Mouse (Mus musculus): ENCODE measurements at regions not wholly inside any gene's neighbourhood (a gene's known extent, or its start where the extent isn't known, plus 50 kb on each side); places are given as distances from the start of the nearest gene placed in this dataset.
"Not testable (repeated sequence)": the region's sequence is repeated elsewhere in the genome, so short reads cannot be mapped to it uniquely, and the experiment has no call there.

DNA sequence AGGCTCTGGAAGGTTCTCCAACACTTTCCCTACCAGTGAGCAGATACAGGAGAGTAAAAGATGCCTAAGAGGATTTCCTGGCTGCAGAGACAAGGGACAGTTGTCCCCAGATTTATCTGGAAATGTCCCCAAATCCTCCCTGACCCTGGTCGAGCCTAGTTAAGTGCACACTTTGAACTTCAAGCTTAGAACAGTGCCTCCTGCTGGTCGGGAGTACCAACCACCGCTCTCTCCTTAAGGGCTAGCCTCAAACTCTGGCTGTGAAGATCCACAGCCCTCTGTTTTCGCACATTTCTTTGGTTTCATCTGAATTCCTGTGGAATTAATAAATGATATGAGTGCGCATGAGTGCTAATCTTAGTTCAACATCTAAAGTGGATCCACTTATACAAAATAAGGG is 146.1 kb upstream of the Sfswap start:
- DNase-seq = peak; percentile 6 to 7

DNA sequence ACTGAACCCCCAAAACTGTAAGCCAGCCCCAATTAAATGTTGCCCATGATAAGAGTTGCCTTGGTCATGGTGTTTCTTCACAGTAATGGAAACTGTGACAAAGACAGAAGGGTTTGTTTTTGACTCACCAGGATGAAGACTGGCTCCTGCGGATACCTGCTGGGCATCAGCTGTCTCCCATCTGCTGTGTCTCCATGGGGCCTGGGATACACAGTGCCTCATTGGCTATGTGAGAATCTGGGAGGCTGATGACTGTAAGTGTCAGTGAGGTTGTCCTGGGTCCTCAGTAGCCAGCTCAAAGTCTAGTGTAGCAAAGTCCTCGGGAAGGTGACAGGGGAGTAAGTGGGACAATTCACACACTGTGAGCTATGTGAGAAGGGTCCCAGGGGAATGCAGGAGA is 139.5 kb upstream of the Sfswap start:
- DNase-seq = no peak

DNA sequence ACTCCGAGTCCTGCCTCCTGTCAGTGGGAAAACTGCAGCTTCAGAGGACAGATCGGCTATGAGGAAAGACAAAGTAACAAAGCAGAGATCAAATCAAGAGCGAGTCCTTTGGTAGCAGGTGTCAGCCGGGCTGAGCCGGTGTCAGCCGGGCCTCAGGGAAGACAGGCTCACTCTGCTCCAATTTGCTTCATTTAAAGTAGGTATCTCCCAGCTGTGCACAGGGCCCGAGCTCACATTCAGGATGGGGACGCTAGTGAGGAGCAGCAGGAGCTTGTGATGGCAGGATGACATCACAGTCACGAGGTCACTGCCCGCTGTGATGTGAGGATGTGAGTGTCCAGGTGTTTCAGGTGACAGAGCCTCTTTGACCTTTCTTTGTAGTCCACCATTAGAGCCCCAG is 137.8 kb upstream of the Sfswap start:
- DNase-seq = no peak

DNA sequence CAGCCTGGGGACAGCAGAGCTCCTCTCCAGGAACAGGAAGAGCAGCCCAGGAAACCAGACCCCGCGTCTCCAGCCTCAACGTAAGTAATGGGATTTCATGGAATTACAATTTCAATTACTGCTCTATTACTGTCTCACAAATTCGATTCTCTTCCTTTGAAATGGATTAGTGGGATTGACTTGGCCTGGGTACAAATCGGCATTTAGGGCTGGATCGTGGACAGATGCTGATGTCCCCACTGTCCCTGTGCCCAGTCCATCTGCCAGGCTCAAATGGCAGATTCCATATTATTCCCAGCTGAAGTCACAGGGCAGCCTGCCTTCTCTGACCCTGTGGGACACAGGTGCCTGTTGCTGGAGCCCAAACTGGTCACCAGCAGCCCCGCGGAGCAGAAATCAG is 136.0 kb upstream of the Sfswap start:
- DNase-seq = no peak

DNA sequence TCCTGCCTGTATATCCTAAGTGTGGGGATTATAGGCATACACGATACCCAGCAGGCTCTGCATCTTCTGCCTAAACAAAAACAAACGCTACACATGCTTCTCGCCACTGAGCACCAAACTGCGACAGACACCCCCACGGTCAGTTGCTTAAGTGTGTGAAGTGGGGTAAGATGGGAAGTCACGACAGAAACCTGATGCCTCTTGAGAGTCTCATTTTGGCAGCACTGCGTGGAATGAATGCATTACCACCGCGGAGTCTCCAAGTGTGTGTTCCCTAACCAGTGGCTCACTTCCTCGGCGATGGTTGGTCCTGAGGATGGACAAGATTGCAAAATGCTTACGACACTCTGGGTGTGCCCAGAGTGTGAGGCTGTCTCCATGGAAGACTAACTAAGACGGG is 133.8 kb upstream of the Sfswap start:
- DNase-seq = no peak

DNA sequence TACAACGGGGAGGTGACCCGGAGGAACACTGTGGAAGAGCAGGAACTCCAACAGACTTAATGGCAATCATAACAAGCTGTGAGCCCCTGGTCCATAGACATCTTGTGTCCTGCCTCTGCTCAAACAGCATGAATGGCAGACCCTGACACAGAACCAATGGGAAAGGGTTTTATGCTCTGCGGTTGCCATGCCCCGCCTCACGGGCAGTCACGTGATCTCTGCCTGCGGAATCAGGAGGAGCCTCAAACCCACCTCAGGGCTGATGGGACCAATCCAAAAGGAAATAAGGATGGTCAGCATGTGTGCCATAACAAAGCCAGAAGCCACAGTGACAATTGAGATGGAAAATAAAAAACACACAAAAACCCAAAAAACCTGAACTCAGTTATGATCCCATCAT is 120.2 kb upstream of the Sfswap start:
- DNase-seq = no peak

DNA sequence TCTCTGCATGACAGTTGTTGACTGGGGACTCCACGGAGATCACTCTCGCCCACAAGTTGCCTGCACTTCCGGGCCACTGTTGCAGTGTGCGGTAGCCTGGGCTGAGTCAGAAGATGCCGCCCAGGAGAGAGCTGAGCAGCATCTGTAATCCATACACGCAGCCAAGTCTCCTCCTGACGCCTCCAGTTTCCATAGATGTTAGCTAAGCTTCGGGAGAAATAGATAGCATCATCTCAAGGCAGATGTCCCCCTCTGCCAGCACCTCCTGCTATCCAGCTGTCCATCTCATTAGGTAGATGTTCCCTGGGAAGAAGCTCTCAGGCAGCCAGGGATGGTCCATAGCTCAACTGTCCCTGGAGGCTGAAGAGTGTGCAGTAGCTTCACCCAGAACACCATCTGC is 116.0 kb upstream of the Sfswap start:
- DNase-seq = no peak

DNA sequence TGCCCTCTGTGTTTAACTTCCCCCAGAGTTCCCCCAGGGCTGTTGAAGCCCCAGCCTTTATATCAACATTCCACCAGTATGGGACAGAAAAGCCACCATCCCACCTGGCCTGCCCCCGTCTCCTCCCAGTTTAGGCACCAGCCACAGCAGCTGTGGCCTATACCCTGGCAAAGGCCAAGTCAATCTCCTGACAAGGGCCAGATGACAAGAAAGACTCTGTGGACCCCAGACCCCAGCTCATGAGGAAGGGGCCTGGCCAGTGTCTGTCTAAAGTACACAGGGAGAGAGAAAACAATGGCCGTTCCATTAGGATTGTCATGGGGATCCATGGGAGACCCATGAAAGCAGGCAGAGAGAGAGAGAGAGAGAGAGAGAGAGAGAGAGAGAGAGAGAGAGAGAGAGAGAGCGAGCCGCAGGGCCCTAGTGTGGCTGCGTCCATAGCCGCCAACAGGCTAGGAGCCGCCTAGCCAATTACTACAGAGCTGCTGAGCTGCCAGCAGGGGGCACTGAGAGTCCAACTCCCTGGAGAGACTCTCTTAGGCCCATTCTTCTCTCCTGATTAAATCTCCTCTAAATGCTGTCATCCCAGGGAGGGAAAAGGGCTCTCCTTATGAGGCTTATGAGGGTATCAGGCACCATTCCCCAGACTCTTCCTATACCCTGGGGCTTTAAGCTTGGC is 114.9 kb upstream of the Sfswap start:
- DNase-seq = not testable (repeated sequence)

DNA sequence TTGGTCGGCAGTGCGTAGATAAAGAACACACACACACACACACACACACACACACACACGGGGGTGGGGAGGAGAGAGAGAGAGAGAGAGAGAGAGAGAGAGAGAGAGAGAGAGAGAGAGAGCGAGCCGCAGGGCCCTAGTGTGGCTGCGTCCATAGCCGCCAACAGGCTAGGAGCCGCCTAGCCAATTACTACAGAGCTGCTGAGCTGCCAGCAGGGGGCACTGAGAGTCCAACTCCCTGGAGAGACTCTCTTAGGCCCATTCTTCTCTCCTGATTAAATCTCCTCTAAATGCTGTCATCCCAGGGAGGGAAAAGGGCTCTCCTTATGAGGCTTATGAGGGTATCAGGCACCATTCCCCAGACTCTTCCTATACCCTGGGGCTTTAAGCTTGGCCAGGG is 114.3 kb upstream of the Sfswap start:
- not testable (repeated sequence) for DNase-seq

DNA sequence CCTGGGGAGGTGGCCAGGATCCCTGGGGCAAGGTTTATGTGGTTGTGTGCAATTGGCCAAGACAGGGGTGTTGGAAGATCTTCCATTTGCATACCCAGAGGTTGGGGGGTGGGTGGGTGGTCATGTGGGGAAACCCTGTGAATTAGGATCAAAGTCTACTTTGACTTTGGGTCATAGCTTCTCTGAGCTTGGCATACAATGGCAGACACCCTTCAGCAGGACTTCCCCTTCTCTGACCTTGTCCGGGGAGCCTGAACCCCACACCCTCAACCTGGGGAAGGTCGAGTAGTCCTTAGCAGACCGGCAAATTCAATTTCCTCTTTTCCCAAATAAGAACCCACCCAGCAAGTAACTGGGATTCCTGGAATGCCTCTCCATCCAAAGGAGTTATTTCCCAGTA is 113.7 kb upstream of the Sfswap start:
- no peak for DNase-seq

DNA sequence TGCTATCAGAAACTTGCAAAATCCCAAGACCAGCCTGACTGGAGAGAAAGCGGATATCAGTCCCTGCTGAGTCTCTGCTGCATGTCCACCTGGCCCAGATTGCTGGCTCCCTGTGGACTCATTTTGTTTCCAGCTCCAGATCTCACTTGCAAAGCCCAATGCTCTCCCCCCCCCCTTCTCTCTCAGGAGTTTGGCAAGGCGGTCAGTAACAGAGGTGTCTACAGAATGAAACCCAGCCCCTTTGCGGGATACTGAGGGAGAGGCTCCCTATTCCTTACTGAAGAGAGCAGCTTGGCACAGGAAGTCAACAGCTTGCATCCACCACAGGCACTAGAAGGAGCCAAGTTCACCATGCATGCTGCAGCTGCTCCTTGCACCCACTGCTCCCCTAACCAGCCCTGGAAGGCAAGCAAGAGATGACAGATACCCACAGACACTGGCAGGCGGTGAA is 110.1 kb upstream of the Sfswap start:
- DNase-seq = no peak

DNA sequence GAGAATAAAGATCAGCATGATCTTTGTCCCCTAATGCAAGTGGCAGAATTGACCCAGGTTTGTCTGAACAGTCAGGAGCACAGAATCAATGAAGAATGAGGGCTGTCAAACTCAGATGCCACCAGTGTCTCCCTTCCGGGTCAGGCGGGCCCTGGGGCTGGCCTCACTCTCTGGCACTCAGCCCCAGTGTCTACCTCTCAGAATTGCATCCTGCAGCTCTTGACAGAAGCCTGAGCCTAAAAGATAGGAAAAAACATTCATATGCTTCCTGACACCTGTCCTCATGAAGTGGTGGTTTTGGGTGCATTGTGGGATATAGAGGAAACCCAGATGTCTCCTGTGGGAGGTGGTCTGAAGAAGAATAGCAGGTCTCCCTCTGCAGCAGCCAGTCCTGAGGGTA is 107.9 kb upstream of the Sfswap start:
- no peak for DNase-seq

DNA sequence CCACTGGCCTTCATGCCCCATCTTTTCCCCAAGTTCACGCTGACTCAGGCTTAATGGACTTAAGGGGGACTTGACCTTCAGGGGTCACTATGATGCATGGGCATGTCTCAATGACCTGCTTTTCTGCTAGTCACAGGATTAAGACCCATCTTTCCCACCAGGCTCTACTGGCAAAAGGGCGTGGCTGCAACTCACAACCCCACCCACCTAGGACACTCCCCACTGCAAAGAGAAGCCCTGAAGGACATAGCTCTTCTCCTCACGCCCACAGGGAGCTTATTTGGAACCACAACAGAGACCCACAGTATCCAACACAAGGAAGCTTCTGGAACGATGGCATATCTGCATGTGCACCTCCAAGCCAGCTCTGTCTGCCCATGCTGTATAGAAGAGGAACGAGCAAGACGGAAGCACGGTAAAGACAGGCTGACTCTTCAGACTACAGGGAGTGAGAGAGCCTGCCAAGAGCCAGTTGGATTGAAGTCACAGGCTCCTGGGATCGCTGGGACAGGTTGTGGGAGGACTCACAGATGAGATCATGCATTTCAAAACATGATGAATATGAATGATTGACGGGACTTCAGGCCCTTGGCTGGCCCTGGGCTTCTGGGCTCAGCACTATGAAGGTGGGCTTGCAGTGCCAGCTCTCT is 107.3 kb upstream of the Sfswap start:
- no peak for DNase-seq

DNA sequence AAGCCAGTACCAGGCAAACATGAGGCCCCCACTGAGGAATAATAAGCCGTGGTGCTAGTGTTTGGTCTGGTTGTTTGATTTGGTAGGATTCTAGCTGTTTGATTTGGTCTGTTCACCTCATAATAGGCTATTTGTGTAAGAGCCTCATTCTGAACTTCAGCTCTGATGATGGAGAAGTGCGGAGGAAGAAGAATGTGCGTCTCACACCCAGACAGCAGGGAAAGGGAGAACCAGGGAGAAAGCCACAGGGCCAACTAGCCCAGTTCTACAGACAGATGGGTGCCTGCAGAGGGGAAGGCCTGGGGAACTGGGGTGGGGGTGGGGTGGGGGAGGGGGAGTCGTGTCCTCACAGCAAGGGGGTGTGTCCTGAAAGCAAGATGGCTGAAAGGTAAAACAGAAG is 106.6 kb upstream of the Sfswap start:
- no peak for DNase-seq

DNA sequence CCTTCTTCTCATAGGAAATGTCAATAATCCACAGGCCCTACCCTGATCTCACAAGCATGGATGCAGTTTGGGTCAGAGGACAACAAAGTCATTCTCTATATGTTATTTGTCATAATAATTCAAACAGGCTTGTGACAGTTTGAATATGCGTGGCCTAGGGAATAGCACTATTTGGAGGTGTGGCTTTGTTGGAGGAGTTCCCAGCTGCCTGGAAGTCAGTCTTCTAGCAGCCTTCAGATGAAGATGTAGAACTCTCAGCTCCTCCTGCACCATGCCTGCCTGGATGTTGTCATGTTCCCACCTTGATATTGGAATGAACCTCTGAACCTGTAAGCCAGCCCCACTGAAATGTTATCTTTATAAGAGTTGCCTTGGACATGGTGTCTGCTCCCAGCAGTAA is 103.7 kb upstream of the Sfswap start:
- no peak for DNase-seq

DNA sequence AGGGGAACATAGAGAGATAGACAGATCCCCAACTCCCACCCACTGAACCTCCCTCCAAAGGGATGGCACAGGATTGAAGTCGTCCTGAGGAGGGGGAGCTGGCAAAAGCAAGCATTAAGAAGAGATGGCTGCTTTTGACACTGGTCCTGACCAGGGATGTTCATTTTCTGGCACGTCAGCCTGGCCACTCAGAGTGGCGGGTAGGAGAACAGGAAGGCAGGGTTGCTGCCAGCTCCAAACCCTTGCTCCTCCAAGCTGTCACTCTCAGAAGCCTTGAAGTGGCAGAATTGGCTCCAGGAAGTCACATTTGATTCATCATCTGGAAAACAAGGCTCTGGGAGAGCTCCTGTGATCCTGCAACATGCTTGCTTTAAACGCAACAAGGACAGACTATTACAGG is 94.8 kb upstream of the Sfswap start:
- no peak for DNase-seq

DNA sequence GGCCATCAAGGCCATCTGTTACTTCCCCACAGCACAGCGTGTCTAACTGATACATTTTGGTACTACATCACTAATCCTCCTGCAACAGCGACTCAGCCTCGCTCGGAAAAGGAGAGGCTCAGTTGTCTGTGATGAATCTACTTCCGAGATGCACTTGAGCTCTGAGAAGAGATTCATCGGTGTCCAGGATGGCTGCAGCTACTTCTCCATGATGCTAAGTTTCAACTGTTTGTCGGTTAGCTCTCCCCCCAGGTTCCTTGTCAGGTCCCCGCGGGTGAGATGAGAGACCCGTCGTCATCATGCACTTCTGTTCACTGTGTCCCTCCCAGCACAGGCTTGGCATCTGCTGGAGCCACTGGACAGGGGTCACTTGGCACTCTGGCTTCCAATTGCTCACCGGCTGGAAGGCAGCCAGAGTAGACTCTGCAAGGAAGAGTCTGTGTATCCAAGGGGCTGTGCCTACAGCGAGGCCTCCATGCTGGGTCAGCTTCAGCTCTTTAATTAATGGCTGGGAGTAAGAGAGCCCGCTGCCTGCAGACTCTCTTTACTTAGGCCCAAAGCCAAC is 91.5 kb upstream of the Sfswap start:
- no peak for DNase-seq

DNA sequence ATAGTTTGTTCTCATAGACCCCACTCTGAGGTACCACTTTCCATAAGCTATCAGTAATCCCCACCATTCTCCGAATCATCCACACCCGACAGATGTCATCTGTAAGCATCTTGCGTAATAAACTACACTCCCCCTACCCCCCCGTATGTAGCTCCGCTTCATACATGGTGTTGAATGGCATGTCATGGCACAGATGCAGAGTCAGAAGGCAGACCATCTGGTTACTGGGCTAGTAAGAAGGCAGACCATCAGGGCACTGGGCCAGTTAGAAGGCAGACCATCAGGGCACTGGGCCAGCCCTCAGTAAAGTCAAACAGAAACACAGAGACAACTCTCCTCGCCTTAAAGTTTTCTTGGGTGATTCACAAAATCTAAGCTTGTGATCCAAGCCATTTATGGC is 88.9 kb upstream of the Sfswap start:
- no peak for DNase-seq

DNA sequence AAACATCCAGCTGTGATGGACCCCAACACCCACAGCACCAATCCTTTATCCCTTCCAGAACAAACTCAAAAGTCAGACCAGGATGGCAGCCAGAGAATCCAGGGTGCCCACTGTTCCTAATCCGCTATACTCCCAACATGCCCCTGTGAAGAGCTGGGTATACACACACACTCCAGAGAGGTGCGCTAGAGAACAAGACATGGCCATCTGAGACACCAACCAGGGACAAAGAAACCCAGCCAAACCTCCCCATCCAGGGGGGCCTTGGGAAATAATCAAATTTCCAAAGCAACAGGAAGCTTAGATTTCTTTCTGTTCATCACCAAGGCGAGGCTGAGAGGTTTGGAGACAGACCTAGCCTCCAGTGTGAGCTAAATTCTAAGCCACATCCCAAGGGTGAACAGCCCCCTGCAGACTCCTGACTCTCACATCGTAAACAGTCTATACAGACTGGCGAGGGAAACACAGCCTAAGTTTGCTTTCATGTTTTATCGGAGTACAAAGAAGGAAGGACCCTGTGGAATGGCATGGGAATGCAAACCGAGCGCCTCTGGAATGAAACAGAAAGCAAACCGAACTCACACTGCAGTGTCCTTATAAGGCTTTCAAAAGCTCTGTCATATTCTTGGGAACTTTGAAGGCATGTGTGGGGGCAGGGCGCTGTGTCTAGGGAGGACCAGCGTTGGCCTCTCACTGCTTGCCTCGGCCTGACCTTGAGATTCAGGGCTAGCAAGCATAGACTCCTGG is 85.9 kb upstream of the Sfswap start:
- peak; percentile 52 to 70 for DNase-seq

DNA sequence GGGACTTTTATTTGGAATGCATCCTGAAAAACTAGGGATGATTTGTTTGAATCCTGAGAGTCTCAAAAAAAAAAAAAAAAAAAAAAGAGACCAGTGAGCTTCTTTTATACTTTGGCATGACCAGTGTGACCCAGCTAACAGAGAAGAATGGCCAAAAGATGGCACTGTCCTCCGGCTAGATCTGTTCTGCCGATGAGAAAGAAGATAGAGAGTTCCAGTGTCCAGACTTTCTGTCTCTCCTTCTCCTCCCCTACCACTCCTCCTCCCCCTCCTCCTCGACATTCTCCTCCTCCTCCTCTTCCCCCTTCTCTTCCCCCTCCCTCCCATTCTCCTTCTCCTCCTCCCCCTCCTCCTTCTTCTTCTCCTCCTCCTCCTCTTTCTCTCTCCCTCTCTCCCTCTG is 84.6 kb upstream of the Sfswap start:
- DNase-seq = peak in 1 of 2 experiments; percentile 6

DNA sequence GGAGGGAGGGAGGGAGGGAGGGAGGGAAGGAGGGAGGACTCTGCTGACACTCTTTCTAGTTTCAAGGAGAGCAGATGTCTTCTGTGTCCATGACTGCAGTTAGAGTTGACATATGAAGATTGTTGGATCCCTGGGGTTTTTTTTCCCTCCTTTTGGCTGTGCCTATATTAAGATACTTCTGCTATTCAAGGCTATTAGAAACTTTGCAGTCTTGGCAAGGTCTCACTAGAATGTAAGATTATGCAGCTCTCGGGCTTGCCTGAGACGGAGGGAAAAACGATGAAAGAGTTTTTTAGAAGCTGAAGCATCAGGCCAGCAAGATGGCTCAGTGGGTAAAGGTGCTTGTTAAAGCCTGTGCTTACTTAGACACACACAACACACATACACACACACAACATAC is 83.5 kb upstream of the Sfswap start:
- no peak for DNase-seq

DNA sequence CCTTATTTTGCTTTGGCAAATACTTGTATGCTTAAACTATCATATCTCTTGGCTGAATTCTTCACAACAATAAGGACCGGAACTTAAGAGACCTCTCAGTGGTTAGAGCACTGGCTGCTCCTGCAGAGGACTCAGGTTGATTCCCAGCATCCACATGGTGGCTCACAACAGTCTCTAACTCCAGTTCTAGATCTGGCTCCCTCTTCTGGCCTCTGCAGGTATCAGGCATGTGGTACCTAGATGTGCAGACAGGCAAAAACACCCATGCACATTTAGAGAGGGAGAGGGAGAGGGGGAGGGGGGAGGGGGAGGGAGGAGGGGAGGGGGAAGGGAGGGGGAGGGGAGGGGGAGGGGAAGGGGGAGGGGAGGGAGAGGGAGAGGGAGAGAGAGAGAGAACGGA is 80.0 kb upstream of the Sfswap start:
- DNase-seq = no peak

DNA sequence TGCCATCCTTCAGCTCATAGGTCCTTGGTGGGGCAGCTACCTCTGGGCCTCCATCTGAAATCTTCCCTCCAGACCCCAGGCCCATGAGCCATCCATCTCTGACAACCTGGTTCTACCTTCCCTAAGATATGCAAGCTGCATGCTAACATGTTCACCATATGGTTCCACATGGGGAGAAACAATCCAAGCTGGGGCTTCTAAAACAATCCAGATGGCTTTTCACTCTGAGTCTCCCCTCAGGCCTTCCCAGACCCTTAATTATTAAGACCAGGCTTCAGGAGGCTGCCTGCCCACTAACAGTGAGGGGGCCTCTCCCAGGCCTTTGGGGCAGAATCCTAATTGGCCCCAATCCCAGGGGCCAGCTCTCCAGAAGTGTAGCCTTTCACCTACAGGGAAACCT is 71.1 kb upstream of the Sfswap start:
- no peak for DNase-seq
